Mouse (Mus musculus) layer of hippocampus, postnatal 14 days (tissue): Measurements from ENCODE around the gene Chd1l. TPM values are rescaled to one million over a fixed set of nuclear protein-coding genes. Genes with fewer than 3 reads are reported as not detected.

ENCODE experiments used
- DNase-seq, 2 experiments: peaks; one replicate each; pipeline ENCODE4 v3.0.0; 2021 to 2022; ENCODE audit warnings: low spot score in 2 of 2, mixed read lengths in 1 of 2
- long read RNA-seq, 2 experiments: library from polyadenylated mRNA; stranded (forward); transcript quantifications; one replicate each; pipeline ENCODE4 v2.0.0; 2021
- total RNA-seq, 2 experiments: library from RNA; stranded (reverse); gene quantifications; 2 replicates each; pipeline ENCODE4 v1.2.3; 2021

Chd1l gene
- 10 to 100 TPM in 1 of 2 experiments, 1 to 10 TPM in 1; 8.7 to 11.8 TPM for total RNA-seq
- long read RNA-seq, experiment 1, transcript Chd1l-201 (23 exons, 3,008 nt): major isoform, 8 of 23 reads
- long read RNA-seq, experiment 1, partial matches to known transcripts: 5 of 23 reads
- long read RNA-seq, experiment 1, other reads (novel, unspliced or antisense): 10 of 23 reads
- long read RNA-seq, experiment 2, partial matches to known transcripts: 5 of 19 reads
- long read RNA-seq, experiment 2, other reads (novel, unspliced or antisense): 10 of 19 reads

GRCm38 (mm10) chr3:97609845-97610410 lies at the start of gene Chd1l:
TSS of gene Chd1l (minus strand) at chr3:97610203.
- peak; percentile 89 to 96 for DNase-seq

- no peak for DNase-seq
These were observed 49.7 kb upstream of the Chd1l start for GRCm38 (mm10) chr3:97659746-97660145.

- DNase-seq: no peak
These were observed 48.6 kb upstream of the Chd1l start for GRCm38 (mm10) chr3:97658426-97659193.

GRCm38 (mm10) chr3:97657655-97658411 lies 47.8 kb upstream of the Chd1l start, which contains the start of gene Prkab2:
TSS of gene Prkab2 (plus strand) at chr3:97658193.
- peak; percentile 98 to 99 for DNase-seq

GRCm38 (mm10) chr3:97654901-97655300 lies 44.9 kb upstream of the Chd1l start:
- DNase-seq: no peak

- no peak for DNase-seq
These were observed 43.8 kb upstream of the Chd1l start for GRCm38 (mm10) chr3:97653781-97654180.

- DNase-seq: no peak
These were observed 41.6 kb upstream of the Chd1l start for GRCm38 (mm10) chr3:97651604-97652003.

- no peak for DNase-seq
These were observed 39.5 kb upstream of the Chd1l start for GRCm38 (mm10) chr3:97649469-97649868.

GRCm38 (mm10) chr3:97649022-97649421 lies 39.0 kb upstream of the Chd1l start:
- no peak for DNase-seq

GRCm38 (mm10) chr3:97648518-97648917 lies 38.5 kb upstream of the Chd1l start:
- no peak for DNase-seq

- DNase-seq: no peak
These were observed 32.0 kb upstream of the Chd1l start for GRCm38 (mm10) chr3:97642001-97642400.

- DNase-seq: no peak
These were observed 31.4 kb upstream of the Chd1l start for GRCm38 (mm10) chr3:97641396-97641795.

- no peak for DNase-seq
These were observed 24.3 kb upstream of the Chd1l start for GRCm38 (mm10) chr3:97634288-97634761.

- no peak for DNase-seq
These were observed 23.5 kb upstream of the Chd1l start for GRCm38 (mm10) chr3:97633456-97633855.

GRCm38 (mm10) chr3:97631258-97631860 lies 21.4 kb upstream of the Chd1l start:
- DNase-seq: no peak

GRCm38 (mm10) chr3:97630746-97631145 lies 20.7 kb upstream of the Chd1l start:
- no peak for DNase-seq

GRCm38 (mm10) chr3:97629941-97630340 lies 19.9 kb upstream of the Chd1l start:
- no peak for DNase-seq

GRCm38 (mm10) chr3:97628391-97629001 lies 18.5 kb upstream of the Chd1l start, which contains the start of gene Fmo5:
TSS of gene Fmo5 (plus strand) at chr3:97628804.
- no peak for DNase-seq

- DNase-seq: no peak
These were observed 17.9 kb upstream of the Chd1l start for GRCm38 (mm10) chr3:97627893-97628292.

- no peak for DNase-seq
These were observed 14.6 kb upstream of the Chd1l start for GRCm38 (mm10) chr3:97624611-97625010.
